Mouse (Mus musculus) forebrain, embryonic 11.5 days (tissue): ENCODE results near the gene Mapk14. TPM values are rescaled to one million over a fixed set of nuclear protein-coding genes. Genes with fewer than 3 reads are reported as not detected.

Source experiments
- ATAC-seq: fragments of 200-750 bp; cut with Nextera tagmentation; replicated peaks from 2 replicates; pipeline ENCODE4 v1.8.0; 2017; ENCODE audit warnings: moderate TSS enrichment; ENCODE audit not compliant: low FRiP score
- DNase-seq: peaks from one replicate; pipeline ENCODE4 v3.0.0-alpha.2; 2017; ENCODE audit warnings: low spot score
- H3K27ac ChIP-seq: fragments of 300-500 bp; sonication (generic); 2 replicates; pipeline ENCODE4 v1.5.1; 2014; ENCODE audit warnings: low read depth, low read length
- H3K27me3 ChIP-seq: fragments of 300-500 bp; sonication (generic); 2 replicates; pipeline ENCODE4 v1.6.1; 2014; ENCODE audit warnings: mild to moderate bottlenecking, low read length, mixed read lengths; ENCODE audit not compliant: control insufficient read depth, insufficient read depth
- H3K36me3 ChIP-seq: fragments of 300-500 bp; sonication (generic); 2 replicates; pipeline ENCODE4 v1.6.1; 2014; ENCODE audit warnings: mild to moderate bottlenecking, low read length, moderate library complexity, mixed read lengths; ENCODE audit not compliant: control insufficient read depth, insufficient read depth
- H3K4me1 ChIP-seq: fragments of 300-500 bp; sonication (generic); replicated peaks from 2 replicates; pipeline ENCODE4 v1.6.1; 2014; ENCODE audit warnings: low read length, mixed read lengths; ENCODE audit not compliant: control insufficient read depth, insufficient read depth
- H3K4me2 ChIP-seq: fragments of 300-500 bp; sonication (generic); 2 replicates; pipeline ENCODE4 v1.6.1; 2014; ENCODE audit warnings: low read depth, mild to moderate bottlenecking, low read length, moderate library complexity, mixed read lengths; ENCODE audit not compliant: severe bottlenecking
- H3K4me3 ChIP-seq: fragments of 300-500 bp; sonication (generic); 2 replicates; pipeline ENCODE4 v1.5.1; 2014; ENCODE audit warnings: low read depth, low read length
- H3K9ac ChIP-seq: fragments of 300-500 bp; sonication (generic); 2 replicates; pipeline ENCODE4 v1.6.1; 2014; ENCODE audit warnings: low read length
- H3K9me3 ChIP-seq: fragments of 300-500 bp; sonication (generic); 2 replicates; pipeline ENCODE4 v1.6.1; 2016; ENCODE audit warnings: low read length, mixed read lengths; ENCODE audit not compliant: control insufficient read depth
- WGBS: fragments of 180-500 bp; shearing (Covaris S2); extraction: QIAGEN DNeasy Blood & Tissue Kit; methylation state at CpG from one replicate; pipeline ENCODE4 v1.1.7; 2014; 5-methylcytosine and 5-hydroxymethylcytosine counted together
- polyA plus RNA-seq: library from polyadenylated mRNA; unstranded; fragments of >200 nt; fragmentation: Nextera tagmentation; extraction: Ambion mirVana; gene quantifications from 2 replicates; pipeline ENCODE4 v1.2.1, GENCODE M21; 2014

Mapk14 gene
- 51.7 and 52.3 TPM in 2 replicates for polyA plus RNA-seq

DNA sequence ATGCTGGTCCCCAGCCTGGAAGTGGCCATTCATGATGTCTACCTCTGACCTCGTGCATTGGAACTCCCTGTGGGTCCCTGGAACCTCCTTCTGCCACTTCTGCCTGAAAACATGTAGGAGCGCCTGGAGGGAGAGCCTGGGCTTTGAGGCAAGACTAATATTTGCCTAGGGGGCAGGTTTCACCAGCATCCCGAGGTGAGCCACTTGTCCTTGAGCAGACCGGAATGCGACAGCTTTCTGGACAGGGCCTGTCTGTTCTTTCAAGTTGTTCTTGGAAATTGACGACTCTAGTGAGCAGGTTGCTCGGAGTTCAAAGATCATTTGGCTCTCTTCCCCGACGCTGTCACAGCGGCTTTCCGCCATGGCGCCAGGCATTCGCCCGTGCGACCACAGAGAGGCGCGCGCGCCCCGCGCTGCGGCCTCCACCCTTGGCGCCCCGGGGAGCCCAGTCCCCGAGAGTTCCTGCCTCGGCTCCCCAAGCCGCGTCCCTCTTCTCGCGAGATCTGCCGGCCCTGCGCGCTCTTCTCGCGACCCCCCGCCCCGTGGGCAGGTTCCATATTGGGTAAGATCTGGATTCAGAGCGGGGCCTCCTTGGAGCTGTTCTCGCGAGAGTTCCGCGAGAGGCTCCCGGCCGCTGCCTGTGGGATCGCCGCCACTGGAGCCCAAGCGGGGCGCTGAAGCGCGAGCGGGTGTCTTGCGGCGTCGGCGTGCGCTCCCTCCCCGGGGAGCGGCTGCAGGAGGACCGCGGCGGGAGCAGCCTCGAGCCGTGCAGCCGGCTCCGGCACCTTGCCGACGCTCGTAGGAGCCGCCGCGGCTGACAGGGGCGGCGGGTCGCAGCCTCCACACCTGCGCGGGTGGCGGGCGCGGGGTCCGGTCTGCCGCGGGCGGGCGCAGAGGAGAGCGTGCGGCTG lies at the start of gene Mapk14:
TSS of gene Mapk14 (plus strand) at position 554 of the 911 bp plus-strand sequence.
- H3K9ac ChIP-seq: peak within 1 kb of the TSS; percentile 92
- H3K4me3 ChIP-seq: peak within 1 kb of the TSS; percentile 97
- WGBS: under 1% methylated on average over 83 of the region's 86 CpGs
- H3K4me1 ChIP-seq: peaks cover 12% of the 10 kb centered on the region; the same call in 1 of the 2 replicates
- peak; percentile 100 for DNase-seq
- H3K4me2 ChIP-seq: peak within 1 kb of the TSS; percentile 71
- peak within 1 kb of the TSS; percentile 90 for H3K27ac ChIP-seq
- no peaks in the 10 kb centered on the region for H3K36me3 ChIP-seq
- peak; percentile 94 for ATAC-seq
- H3K27me3 ChIP-seq: peaks cover 9% of the 10 kb centered on the region
- no peaks in the 10 kb centered on the region for H3K9me3 ChIP-seq

- no peaks in the 10 kb centered on the region for H3K9me3 ChIP-seq
- H3K4me2 ChIP-seq: no peak overlapping the region
- ATAC-seq (no peak), DNase-seq (no peak)
- no peak overlapping the region for H3K9ac ChIP-seq
- H3K36me3 ChIP-seq: no peaks in the 10 kb centered on the region
- WGBS: 39% methylated on average over 3 of the region's 3 CpGs
- no peak overlapping the region for H3K27ac ChIP-seq
- no peaks in the 10 kb centered on the region for H3K27me3 ChIP-seq
- no peak overlapping the region for H3K4me3 ChIP-seq
- H3K4me1 ChIP-seq: no peaks in the 10 kb centered on the region
These were observed 47.4 kb upstream of the Mapk14 start for GRCm38 (mm10) chr17:28643697-28644096.

DNA sequence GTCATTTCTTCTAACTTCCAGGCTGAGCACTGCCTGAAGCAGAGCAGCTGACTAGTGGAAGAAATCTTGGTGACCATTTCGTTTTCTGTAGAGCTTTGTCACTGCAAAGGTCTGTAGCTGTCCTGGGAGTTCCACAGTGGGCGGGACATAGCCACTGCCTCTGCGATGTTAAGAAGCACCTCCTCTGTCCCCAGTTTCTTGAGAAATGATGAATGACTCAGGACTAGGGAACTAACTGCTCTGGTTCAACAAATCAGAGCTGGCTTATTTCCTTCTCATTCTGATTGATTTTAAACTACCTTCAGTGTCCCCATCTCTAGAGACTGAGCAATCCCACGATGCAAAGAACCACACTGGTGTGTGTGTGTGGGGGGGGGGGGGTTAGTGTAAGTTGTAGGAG lies 47.0 kb upstream of the Mapk14 start:
- H3K27me3 ChIP-seq: no peaks in the 10 kb centered on the region
- no peak for ATAC-seq
- H3K9ac ChIP-seq: no peak overlapping the region
- H3K9me3 ChIP-seq: no peaks in the 10 kb centered on the region
- H3K4me3 ChIP-seq: no peak overlapping the region
- H3K4me2 ChIP-seq: no peak overlapping the region
- H3K4me1 ChIP-seq: no peaks in the 10 kb centered on the region
- no peaks in the 10 kb centered on the region for H3K36me3 ChIP-seq
- DNase-seq: no peak
- 56% methylated on average over 4 of the region's 4 CpGs for WGBS
- no peak overlapping the region for H3K27ac ChIP-seq

DNA sequence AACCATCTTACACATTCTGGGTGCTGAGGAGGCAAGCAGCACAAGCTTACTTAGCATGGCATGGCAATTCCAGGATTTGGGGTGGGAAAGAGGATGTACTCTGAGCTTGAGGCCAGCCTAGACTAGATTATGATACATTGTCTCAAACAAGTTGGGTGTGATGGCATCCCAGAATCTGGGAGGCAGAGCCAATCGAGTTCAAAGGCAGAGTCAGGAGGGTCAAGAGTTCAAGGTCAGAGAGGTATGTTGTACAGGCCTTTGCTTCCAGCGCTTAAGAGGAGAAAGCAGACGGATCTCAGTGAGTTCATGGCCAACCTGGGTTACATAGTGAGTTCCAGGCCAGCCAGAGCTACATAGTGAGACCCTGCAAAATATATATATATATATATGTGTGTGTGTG lies 44.9 kb upstream of the Mapk14 start:
- no peak for DNase-seq

DNA sequence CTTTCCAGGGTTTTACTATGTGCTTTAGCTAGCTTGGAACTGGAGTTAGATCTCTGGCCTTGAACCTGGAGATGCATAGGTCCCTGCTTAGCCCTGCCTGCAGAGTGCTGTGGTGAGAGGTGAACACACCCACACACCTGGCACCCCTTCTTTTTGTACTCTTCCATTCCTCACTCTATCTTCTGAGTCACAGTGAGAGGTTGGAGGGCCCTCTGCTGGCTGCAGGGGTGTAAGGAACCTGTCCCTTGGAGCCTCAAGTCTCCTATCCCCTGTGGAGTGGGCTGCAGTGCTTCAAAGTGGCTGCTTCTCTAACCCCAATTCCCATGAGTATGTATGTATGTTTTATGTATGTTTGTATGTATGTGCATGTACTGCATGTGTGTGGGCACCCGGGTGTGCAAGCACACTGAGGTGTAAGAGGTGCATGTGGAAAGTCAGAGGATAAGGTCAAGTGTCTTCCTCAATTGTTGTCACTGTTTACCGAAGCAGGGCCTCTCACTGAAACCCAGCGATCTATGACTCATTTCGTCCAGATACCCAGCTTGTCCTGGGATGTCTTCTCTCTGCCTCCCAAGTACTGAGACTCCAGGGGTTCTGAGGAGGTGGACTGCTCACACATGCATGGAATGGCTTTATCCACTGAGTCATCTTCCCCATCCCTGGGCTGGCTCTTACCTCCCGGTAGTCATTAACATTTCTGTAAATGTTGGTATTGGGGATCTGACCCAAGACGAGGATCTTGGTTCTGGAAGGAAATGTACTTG lies 42.3 kb upstream of the Mapk14 start:
- DNase-seq: peak; percentile 65
- ATAC-seq: no peak
- Histone ChIP-seq H3K4me1 (no peaks in the 10 kb centered on the region), H3K4me2 (no peak overlapping the region), H3K27me3 (no peaks in the 10 kb centered on the region), H3K9ac (no peak overlapping the region), H3K36me3 (no peaks in the 10 kb centered on the region), H3K9me3 (no peaks in the 10 kb centered on the region), H3K4me3 (no peak overlapping the region), H3K27ac (no peak overlapping the region)
- WGBS: 53% methylated on average over 6 of the region's 6 CpGs

More for the DNA sequence above, 44.9 kb upstream of the Mapk14 start:
- no peaks in the 10 kb centered on the region for H3K27me3 ChIP-seq
- no peaks in the 10 kb centered on the region for H3K4me1 ChIP-seq
- H3K4me2 ChIP-seq: no peak overlapping the region
- H3K27ac ChIP-seq: no peak overlapping the region
- WGBS: 80% methylated on average over 3 of the region's 3 CpGs
- H3K4me3 ChIP-seq: no peak overlapping the region
- no peaks in the 10 kb centered on the region for H3K36me3 ChIP-seq
- ATAC-seq: no peak
- no peak overlapping the region for H3K9ac ChIP-seq
- H3K9me3 ChIP-seq: no peaks in the 10 kb centered on the region

DNA sequence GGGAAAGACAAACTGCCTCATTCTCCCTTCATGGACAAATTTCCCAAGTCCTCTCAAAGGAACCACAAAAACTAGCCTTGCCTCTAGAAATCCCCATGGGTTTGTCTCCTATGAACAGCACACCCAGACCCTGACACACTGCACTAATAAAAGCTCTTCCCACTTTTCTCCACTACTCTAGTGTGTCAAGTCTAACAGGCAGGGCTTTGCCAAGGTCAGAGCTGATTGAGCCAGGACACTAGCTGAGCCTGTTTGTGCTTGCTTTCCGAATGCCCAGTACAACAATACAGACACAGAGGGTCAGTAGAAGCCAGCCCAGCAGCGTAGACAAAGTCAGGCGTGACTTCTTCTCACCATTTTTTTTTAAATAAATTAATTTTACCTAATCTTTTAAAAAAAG lies 40.9 kb upstream of the Mapk14 start:
- 72% methylated on average over 3 of the region's 3 CpGs for WGBS
- ATAC-seq: no peak
- Histone ChIP-seq H3K4me3 (no peak overlapping the region), H3K27ac (no peak overlapping the region), H3K36me3 (no peaks in the 10 kb centered on the region), H3K4me2 (no peak overlapping the region), H3K9ac (no peak overlapping the region), H3K9me3 (no peaks in the 10 kb centered on the region), H3K4me1 (no peaks in the 10 kb centered on the region), H3K27me3 (no peaks in the 10 kb centered on the region)
- no peak for DNase-seq

DNA sequence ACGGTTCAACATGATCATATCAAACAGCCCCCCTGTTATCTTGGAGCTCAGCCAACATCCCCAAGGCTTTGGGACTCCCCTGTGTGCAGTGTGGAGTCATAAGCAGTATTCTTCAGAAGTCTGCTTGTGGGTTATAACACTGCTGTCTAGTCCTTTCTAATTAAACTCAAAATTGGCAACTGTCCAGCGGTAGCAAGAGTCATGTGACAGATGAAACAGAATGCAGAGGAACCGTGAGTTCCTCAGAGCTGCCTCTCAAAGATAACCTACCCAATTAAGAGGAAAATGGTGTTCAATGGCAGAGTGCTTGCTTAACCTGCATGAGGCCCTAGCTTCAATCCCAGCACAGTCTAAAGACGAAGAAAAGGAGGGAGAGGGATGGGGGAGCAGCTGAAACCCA lies 33.2 kb upstream of the Mapk14 start:
- H3K27me3 ChIP-seq: no peaks in the 10 kb centered on the region
- H3K9ac ChIP-seq: no peak overlapping the region; the same call in 1 of the 2 replicates
- DNase-seq (peak; percentile 54), ATAC-seq (peak; percentile 78; the same call in 1 of the 2 replicates)
- H3K27ac ChIP-seq: peak overlapping the region; percentile 66; the same call in 1 of the 2 replicates
- H3K9me3 ChIP-seq: no peaks in the 10 kb centered on the region
- H3K4me2 ChIP-seq: no peak overlapping the region
- no peaks in the 10 kb centered on the region for H3K36me3 ChIP-seq
- no peak overlapping the region for H3K4me3 ChIP-seq
- WGBS: 36% methylated on average over 4 of the region's 4 CpGs
- no peaks in the 10 kb centered on the region for H3K4me1 ChIP-seq

GRCm38 (mm10) chr17:28659564-28659963 lies 31.6 kb upstream of the Mapk14 start:
- Histone ChIP-seq H3K9ac (no peak overlapping the region), H3K27ac (no peak overlapping the region), H3K36me3 (no peaks in the 10 kb centered on the region), H3K4me1 (no peaks in the 10 kb centered on the region), H3K4me3 (no peak overlapping the region), H3K9me3 (no peaks in the 10 kb centered on the region), H3K27me3 (no peaks in the 10 kb centered on the region), H3K4me2 (no peak overlapping the region)
- DNase-seq: no peak
- ATAC-seq: no peak
- WGBS: 73% methylated on average over 6 of the region's 6 CpGs
